Mouse (Mus musculus) testis, adult 2 months (tissue): Measurements from ENCODE around the gene Rtl3.

Experiments
- CTCF ChIP-seq: fragments of 200-500 bp; IDR thresholded peaks from 2 replicates; pipeline ENCODE4 v1.5.1; 2012; ENCODE audit warnings: low read depth, mild to moderate bottlenecking, inconsistent platforms, low read length, moderate library complexity; ENCODE audit not compliant: control insufficient read depth, insufficient read depth, insufficient replicate concordance
- POLR2A ChIP-seq: fragments of 200-500 bp; IDR thresholded peaks from 2 replicates; pipeline ENCODE4 v1.6.1; 2012; ENCODE audit warnings: low read depth, mild to moderate bottlenecking, inconsistent platforms, low read length, moderate library complexity; ENCODE audit not compliant: control insufficient read depth

DNA sequence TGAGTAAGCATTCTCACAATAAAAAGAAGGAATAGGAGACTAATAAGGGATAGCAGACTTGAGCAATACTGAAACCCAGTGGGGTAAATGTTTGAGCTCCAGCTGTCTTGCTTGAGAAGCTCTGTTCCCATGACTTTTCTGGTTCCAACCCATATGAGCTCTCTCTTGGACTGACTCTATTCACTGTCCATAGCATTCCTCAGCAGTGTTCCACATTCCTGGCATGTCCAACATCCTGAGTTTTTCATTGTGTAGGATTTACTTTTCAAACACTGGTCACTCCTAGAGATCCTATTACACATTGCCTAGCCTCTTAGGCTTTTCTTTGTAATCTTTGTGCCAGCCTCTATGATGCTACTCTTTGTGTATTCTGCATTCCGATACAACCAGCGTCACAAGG is 36.1 kb downstream of the Rtl3 start:
- no peak for TF ChIP-seq POLR2A
- no peak for TF ChIP-seq CTCF
